8 mouse cellular contexts compared by ENCODE assay signal in genomic region chr1:69687076-69687991, GRCm38 (mm10). TPM values are rescaled to one million over a fixed set of nuclear protein-coding genes. Genes with fewer than 3 reads are reported as not detected.
DNase-seq lines count a peak whose midpoint lies in the region; ATAC-seq lines count a peak whose summit lies in the region.

Ikzf2 (minus strand) TSS chr1:69687245.

- H3K27me3 ChIP-seq in embryonic facial prominence, embryonic 15.5 days, result no peaks in the 10 kb centered on the region
- H3K27me3 ChIP-seq in limb, embryonic 13.5 days, result peaks cover 16% of the 10 kb centered on the region
- H3K27me3 ChIP-seq in midbrain, embryonic 14.5 days (ENCODE audit: control insufficient read depth, insufficient read depth, low read length), result no peaks in the 10 kb centered on the region

- H3K36me3 ChIP-seq in embryonic facial prominence, embryonic 15.5 days, result no peaks in the 10 kb centered on the region
- no peaks in the 10 kb centered on the region for H3K36me3 ChIP-seq in limb, embryonic 13.5 days
- H3K36me3 ChIP-seq in midbrain, embryonic 14.5 days (ENCODE audit: control insufficient read depth, insufficient read depth, low read length), result no peaks in the 10 kb centered on the region

- peak within 1 kb of the TSS; percentile 50 for H3K9ac ChIP-seq in embryonic facial prominence, embryonic 15.5 days
- peak within 1 kb of the TSS; percentile 75 for H3K9ac ChIP-seq in limb, embryonic 13.5 days
- H3K9ac ChIP-seq in midbrain, embryonic 14.5 days (replicated peaks; ENCODE audit: low read length), result peak within 1 kb of the TSS; percentile 66

- H3K27ac ChIP-seq in embryonic facial prominence, embryonic 15.5 days (replicated peaks), result peak within 1 kb of the TSS; percentile 92
- peak within 1 kb of the TSS; percentile 63; the same call in 1 of the 2 replicates for H3K27ac ChIP-seq in limb, embryonic 13.5 days
- H3K27ac ChIP-seq in midbrain, embryonic 14.5 days (replicated peaks; ENCODE audit: low read depth, low read length), result peak within 1 kb of the TSS; percentile 87

- H3K4me1 ChIP-seq in embryonic facial prominence, embryonic 15.5 days, result 0 out of 2 replicates have a peak, but pooled peaks cover 3% of the 10 kb centered on the region
- H3K4me1 ChIP-seq in limb, embryonic 13.5 days, result 0 out of 2 replicates have a peak, but pooled peaks cover 5% of the 10 kb centered on the region
- H3K4me1 ChIP-seq in midbrain, embryonic 14.5 days (ENCODE audit: control insufficient read depth, insufficient read depth, low read length), result 0 out of 2 replicates have a peak, but pooled peaks cover 7% of the 10 kb centered on the region

- peak within 1 kb of the TSS; percentile 72 for H3K4me2 ChIP-seq in embryonic facial prominence, embryonic 15.5 days (replicated peaks)
- H3K4me2 ChIP-seq in limb, embryonic 13.5 days (replicated peaks), result peak within 1 kb of the TSS; percentile 76
- peak within 1 kb of the TSS; percentile 83 for H3K4me2 ChIP-seq in midbrain, embryonic 14.5 days (ENCODE audit: low read length)

- ATAC-seq in embryonic facial prominence, embryonic 15.5 days (ENCODE audit: insufficient number of reproducible peaks, low FRiP score, low TSS enrichment, low read depth), result peak; percentile 92
- peak; percentile 91 for ATAC-seq in limb, embryonic 13.5 days (ENCODE audit: low FRiP score, low read depth)
- ATAC-seq in midbrain, embryonic 14.5 days (ENCODE audit: low FRiP score, low TSS enrichment), result peak; percentile 95

- WGBS in embryonic facial prominence, embryonic 15.5 days, result under 1% methylated on average over 47 of the region's 105 CpGs
- under 1% methylated on average over 47 of the region's 105 CpGs for WGBS in limb, embryonic 13.5 days
- WGBS in midbrain, embryonic 14.5 days, result under 1% methylated on average over 62 of the region's 105 CpGs

- DNase-seq in 3134 (ENCODE audit: extremely low read depth, insufficient read length, low spot score), result peak; percentile 62
- DNase-seq in adrenal gland, postnatal 4 days (ENCODE audit: low spot score in 2 of 2), result peak; percentile 46 to 63
- DNase-seq in heart, adult 9 months (ENCODE audit: low spot score in 2 of 2), result peak; percentile 71 to 79
- DNase-seq in kidney, adult 9 months, result peak; percentile 71
- peak; percentile 95 for DNase-seq in midbrain, embryonic 14.5 days
- peak; percentile 12 for DNase-seq in spleen, adult 12 weeks (ENCODE audit: low spot score)

- H3K9me3 ChIP-seq in embryonic facial prominence, embryonic 15.5 days (replicated peaks), result no peaks in the 10 kb centered on the region
- no peaks in the 10 kb centered on the region for H3K9me3 ChIP-seq in limb, embryonic 13.5 days
- no peaks in the 10 kb centered on the region for H3K9me3 ChIP-seq in midbrain, embryonic 14.5 days (ENCODE audit: control insufficient read depth, low read length)

- H3K4me3 ChIP-seq in embryonic facial prominence, embryonic 15.5 days (replicated peaks), result peak within 1 kb of the TSS; percentile 77
- H3K4me3 ChIP-seq in limb, embryonic 13.5 days, result peak within 1 kb of the TSS; percentile 74
- H3K4me3 ChIP-seq in midbrain, embryonic 14.5 days (replicated peaks; ENCODE audit: low read depth, low read length), result peak within 1 kb of the TSS; percentile 66

RNA-seq across cellular contexts. Expression of gene Ikzf2, which starts in this region (rescaled TPM):
- total RNA-seq in adrenal gland, postnatal 4 days (2021), result 10 to 100 TPM; 11.3 to 11.7 TPM
- 5.4 and 5.6 TPM in 2 replicates for polyA plus RNA-seq in embryonic facial prominence, embryonic 15.5 days (2015; fragmentation: Nextera tagmentation; extraction: Ambion mirVana)
- polyA plus RNA-seq in limb, embryonic 13.5 days (2015; fragmentation: Nextera tagmentation; extraction: Ambion mirVana), result 3.5 and 4.3 TPM in 2 replicates
- 4.5 TPM in 2 replicates for polyA plus RNA-seq in midbrain, embryonic 14.5 days (2014; fragmentation: Nextera tagmentation; extraction: Ambion mirVana)

Comparison
In these comparisons a context has a peak if more than half of its experiments do, and no peak if none do; other contexts are left out.
1. Peak in every context shown above with its lines: DNase-seq, ATAC-seq, H3K4me3 ChIP-seq and H3K27ac ChIP-seq.
2. DNase-seq: peak in every context shown above with its lines; median percentile 95 in midbrain, embryonic 14.5 days; 75 in heart, adult 9 months; 71 in kidney, adult 9 months; 62 in 3134; 54 in adrenal gland, postnatal 4 days; 12 in spleen, adult 12 weeks.